ENCODE assay signal across 26 mouse cellular contexts in the genomic region with DNA sequence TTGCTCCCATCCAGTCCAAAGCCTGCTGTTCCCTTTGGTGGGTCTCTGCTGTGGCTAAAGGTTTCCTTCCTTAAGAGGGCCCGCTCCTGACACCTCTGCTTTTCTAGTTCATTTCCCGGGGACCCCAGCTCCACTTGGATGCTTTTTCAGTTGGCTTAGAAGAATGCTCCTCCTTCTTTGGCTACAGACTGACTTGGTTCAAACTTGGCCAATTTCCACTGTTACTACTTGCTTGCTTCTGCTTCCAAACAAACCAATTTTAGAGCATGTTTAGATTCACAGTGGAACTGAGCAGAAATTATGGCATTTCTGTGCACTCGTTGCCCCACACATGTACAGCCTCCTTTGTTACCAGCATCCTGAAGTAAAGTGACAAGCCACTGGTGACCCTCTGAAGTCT.
"Had no signal": no experiment of that assay in that cellular context is flagged by ENCODE, and none has a peak within 500 bp of the region (broad histone marks: within the 10 kb centered on the region; RNA-seq: fewer than 3 reads in every experiment).

No protein-coding gene starts in this region.

- ATAC-seq: hindbrain, postnatal 0 days; intestine, embryonic 16.5 days had no signal

- H3K4me3 ChIP-seq: heart, adult 2 months; heart, embryonic 13.5 days; heart, embryonic 15.5 days; hindbrain, embryonic 13.5 days; hindbrain, embryonic 15.5 days; kidney, embryonic 15.5 days; limb, embryonic 13.5 days; limb, embryonic 15.5 days had no signal

- H3K27me3 ChIP-seq: heart, embryonic 13.5 days; heart, embryonic 15.5 days; hindbrain, embryonic 13.5 days; hindbrain, embryonic 15.5 days; kidney, embryonic 15.5 days; limb, embryonic 13.5 days; limb, embryonic 15.5 days had no signal

- H3K27ac ChIP-seq: heart, adult 2 months; heart, embryonic 13.5 days; heart, embryonic 15.5 days; hindbrain, embryonic 15.5 days; hindbrain, postnatal 0 days; kidney, embryonic 15.5 days; kidney, postnatal 0 days; limb, embryonic 13.5 days; limb, embryonic 15.5 days had no signal

- DNase-seq: gastrocnemius, postnatal 14 days; gastrocnemius, postnatal 36 days; heart, adult 11 months; heart, adult 2 months; heart, postnatal 14 days; heart, postnatal 36 days; kidney, adult 11 months; kidney, adult 2 months; kidney, adult 9 months; kidney, postnatal 14 days; kidney, postnatal 36 days; layer of hippocampus, adult 9-11 months; layer of hippocampus, postnatal 36 days; left cerebral cortex, postnatal 4 days had no signal

- H3K9me3 ChIP-seq: heart, embryonic 13.5 days; heart, embryonic 15.5 days; hindbrain, embryonic 13.5 days; hindbrain, embryonic 15.5 days; kidney, embryonic 15.5 days; limb, embryonic 13.5 days; limb, embryonic 15.5 days had no signal

- H3K9ac ChIP-seq: heart, embryonic 13.5 days; heart, embryonic 15.5 days; hindbrain, embryonic 13.5 days; hindbrain, embryonic 15.5 days; kidney, embryonic 15.5 days; limb, embryonic 13.5 days; limb, embryonic 15.5 days had no signal

- H3K4me2 ChIP-seq: heart, embryonic 11.5 days; heart, embryonic 13.5 days; heart, embryonic 15.5 days; hindbrain, embryonic 13.5 days; hindbrain, embryonic 15.5 days; kidney, embryonic 15.5 days; limb, embryonic 13.5 days; limb, embryonic 15.5 days; liver, embryonic 11.5 days had no signal

- H3K36me3 ChIP-seq: heart, embryonic 13.5 days; heart, embryonic 15.5 days; hindbrain, embryonic 15.5 days had no signal
